Mouse (Mus musculus): Measurements from ENCODE around the gene Apol6.

GRCm38 (mm10) chr15:77044597-77045320, at the start of gene Apol6:
- TF ChIP-seq EP300 (IDR thresholded peaks at IDR 0.05; ENCODE audit: low read depth in 1 of 2, low read length in 2 of 2) (no peak), CHD2 (IDR thresholded peaks at IDR 0.05; ENCODE audit: low read length) (no peak), RCOR1 (IDR thresholded peaks at IDR 0.05; ENCODE audit: low read depth, low read length) (no peak), NELFE (IDR thresholded peaks at IDR 0.05; ENCODE audit: low read depth, low read length) (no peak), POLR2A (IDR thresholded peaks at IDR 0.05; ENCODE audit: control insufficient read depth in 1 of 2, insufficient read depth in 1 of 2, low read depth in 1 of 2, low read length in 2 of 2, poor library complexity in 1 of 2) (no peak), SMC3 (IDR thresholded peaks at IDR 0.05; ENCODE audit: low read depth, low read length) (no peak), ZC3H11A (IDR thresholded peaks at IDR 0.05; ENCODE audit: low read depth, low read length) (no peak), CTCF (IDR thresholded peaks at IDR 0.05 in 2 of 3, conservative IDR thresholded peaks at IDR 0.05 in 1 of 3; ENCODE audit: control insufficient read depth in 1 of 3, insufficient read depth in 1 of 3, low read depth in 2 of 3, low read length in 3 of 3, poor library complexity in 1 of 3, severe bottlenecking in 1 of 3) (no peak), ELF1 (IDR thresholded peaks at IDR 0.05; ENCODE audit: low read depth, low read length) (no peak), MEF2A (IDR thresholded peaks at IDR 0.05; ENCODE audit: extremely low read depth, insufficient replicate concordance, low read depth, low read length, poor library complexity, severe bottlenecking) (no peak), POLR2AphosphoS2 (IDR thresholded peaks at IDR 0.05; ENCODE audit: low read length) (no peak), KAT2A (conservative IDR thresholded peaks at IDR 0.05; ENCODE audit: low read depth, low read length) (no peak), UBTF (IDR thresholded peaks at IDR 0.05; ENCODE audit: borderline replicate concordance, insufficient read depth, low read depth, low read length) (no peak), MAFK (IDR thresholded peaks at IDR 0.05; ENCODE audit: borderline replicate concordance, low read depth, low read length) (no peak)

Measured in MEL (cell line).